Mouse (Mus musculus): Measurements from ENCODE around the gene Sned1. TPM values are rescaled to one million over a fixed set of nuclear protein-coding genes. Genes with fewer than 3 reads are reported as not detected.
"Not testable (repeated sequence)": the region's sequence is repeated elsewhere in the genome, so short reads cannot be mapped to it uniquely, and the experiment has no call there.

Sned1 gene
- polyA plus RNA-seq, 1 experiment: 4.8 TPM

DNA sequence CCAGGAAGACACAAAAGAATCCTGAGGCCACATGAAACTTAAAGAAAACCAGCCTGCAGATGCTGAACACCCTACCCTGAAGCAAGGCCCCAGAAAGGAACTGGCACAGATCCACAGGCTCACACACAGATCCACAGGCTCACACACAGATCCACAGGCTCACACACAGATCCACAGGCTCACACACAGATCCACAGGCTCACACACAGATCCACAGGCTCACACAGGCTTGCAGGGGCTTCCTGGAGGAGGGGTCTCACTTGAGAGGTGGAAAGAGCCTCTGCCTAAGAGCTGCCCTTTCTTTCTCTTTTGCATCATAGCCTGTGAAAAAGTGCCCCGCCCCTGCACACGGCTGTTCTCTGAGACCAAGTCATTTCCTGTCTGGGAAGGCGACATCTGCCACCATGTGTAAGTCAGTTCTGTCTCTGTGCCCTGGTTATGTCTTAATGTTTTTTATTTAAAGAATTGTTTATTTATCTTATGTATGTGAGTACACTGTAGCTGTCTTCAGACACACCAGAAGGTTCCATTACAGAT, 54.1 kb downstream of the Sned1 start:
- TF ChIP-seq CTCF (IDR thresholded peaks at IDR 0.05; ENCODE audit: control insufficient read depth, insufficient read depth, insufficient replicate concordance, low read depth, low read length) (no peak), POLR2A (IDR thresholded peaks at IDR 0.05; ENCODE audit: control insufficient read depth, low read depth, low read length) (no peak)
- H3K36me3 ChIP-seq (ENCODE audit: control insufficient read depth, insufficient read depth, low read length): no peaks in the 10 kb centered on the region
- H3K4me3 ChIP-seq (ENCODE audit: control insufficient read depth, low read depth, low read length): no peak overlapping the region
- no peaks in the 10 kb centered on the region for H3K27me3 ChIP-seq (ENCODE audit: control insufficient read depth, insufficient read depth, low read length)
- H3K27ac ChIP-seq (ENCODE audit: control insufficient read depth, insufficient read depth, low read depth, low read length): no peak overlapping the region
- H3K4me1 ChIP-seq (ENCODE audit: control insufficient read depth, insufficient read depth, low read length): no peaks in the 10 kb centered on the region

DNA sequence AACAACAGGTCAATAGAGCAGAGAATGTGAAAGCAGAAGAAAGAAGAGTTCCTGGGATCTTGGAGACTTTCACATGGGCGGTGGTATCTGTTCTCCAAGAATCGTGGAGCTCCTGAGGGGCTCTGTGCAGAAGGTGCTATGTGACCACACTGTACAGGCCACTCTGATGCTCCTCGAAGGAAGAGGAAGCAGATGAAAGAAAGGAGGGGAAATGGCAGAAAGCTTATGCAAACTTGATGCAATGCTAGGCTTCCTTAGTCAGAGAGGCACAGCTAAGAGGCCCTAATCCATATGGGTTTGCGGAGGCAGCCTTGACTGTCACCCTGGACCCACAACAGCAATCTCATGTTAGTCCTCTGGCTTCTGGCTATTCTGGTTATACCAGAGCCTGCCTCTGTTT, 55.3 kb downstream of the Sned1 start:
- Histone ChIP-seq H3K27me3 (ENCODE audit: control insufficient read depth, insufficient read depth, low read length) (no peaks in the 10 kb centered on the region), H3K36me3 (ENCODE audit: control insufficient read depth, insufficient read depth, low read length) (no peaks in the 10 kb centered on the region), H3K27ac (ENCODE audit: control insufficient read depth, insufficient read depth, low read depth, low read length) (no peak overlapping the region), H3K4me3 (ENCODE audit: control insufficient read depth, low read depth, low read length) (no peak overlapping the region), H3K4me1 (ENCODE audit: control insufficient read depth, insufficient read depth, low read length) (no peaks in the 10 kb centered on the region)
- TF ChIP-seq CTCF (IDR thresholded peaks at IDR 0.05; ENCODE audit: control insufficient read depth, insufficient read depth, insufficient replicate concordance, low read depth, low read length) (no peak), POLR2A (IDR thresholded peaks at IDR 0.05; ENCODE audit: control insufficient read depth, low read depth, low read length) (no peak)

DNA sequence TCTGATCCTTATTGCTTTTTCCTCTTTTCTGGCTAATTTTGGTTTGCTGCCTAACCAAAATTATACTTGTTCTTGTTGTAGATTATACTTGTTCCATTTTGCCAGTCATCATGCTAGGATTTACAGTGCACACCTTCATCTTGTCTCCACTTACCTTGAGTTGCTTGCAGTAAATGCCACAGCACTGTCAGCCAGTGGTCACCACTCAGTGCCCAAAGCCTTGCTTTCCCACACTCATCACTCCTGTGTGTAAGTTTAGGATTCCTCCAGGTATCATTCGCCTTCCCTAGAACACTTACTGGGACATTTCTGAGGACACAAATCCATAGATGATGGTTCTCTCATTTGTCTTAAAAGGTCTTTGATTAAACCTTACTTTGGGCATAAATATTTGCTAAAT, 56.0 kb downstream of the Sned1 start:
- no peak overlapping the region for H3K4me3 ChIP-seq (ENCODE audit: control insufficient read depth, low read depth, low read length)
- H3K4me1 ChIP-seq (ENCODE audit: control insufficient read depth, insufficient read depth, low read length): no peaks in the 10 kb centered on the region
- no peak overlapping the region for H3K27ac ChIP-seq (ENCODE audit: control insufficient read depth, insufficient read depth, low read depth, low read length)
- H3K27me3 ChIP-seq (ENCODE audit: control insufficient read depth, insufficient read depth, low read length): no peaks in the 10 kb centered on the region
- H3K36me3 ChIP-seq (ENCODE audit: control insufficient read depth, insufficient read depth, low read length): no peaks in the 10 kb centered on the region
- TF ChIP-seq POLR2A (IDR thresholded peaks at IDR 0.05; ENCODE audit: control insufficient read depth, low read depth, low read length) (no peak), CTCF (IDR thresholded peaks at IDR 0.05; ENCODE audit: control insufficient read depth, insufficient read depth, insufficient replicate concordance, low read depth, low read length) (no peak)

DNA sequence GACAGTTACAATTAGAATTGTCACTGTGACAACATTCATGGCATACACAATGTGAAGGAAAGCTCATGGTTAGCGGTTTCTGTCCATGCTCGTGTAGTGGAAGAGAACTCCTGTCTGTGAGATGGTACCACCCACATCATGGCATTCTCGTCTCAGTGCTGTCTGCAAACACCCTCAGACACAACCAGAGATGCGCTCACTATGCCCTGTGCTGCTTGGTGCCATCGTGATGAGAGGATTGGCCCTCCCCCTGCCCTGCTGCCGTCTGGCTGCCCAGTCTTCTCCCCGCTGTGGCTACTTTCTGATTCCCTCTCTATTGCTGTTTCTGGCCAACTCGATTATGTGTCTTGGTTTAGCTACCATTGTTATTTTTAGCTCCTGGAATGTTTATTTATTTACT, 56.4 kb downstream of the Sned1 start:
- Histone ChIP-seq H3K4me1 (ENCODE audit: control insufficient read depth, insufficient read depth, low read length) (no peaks in the 10 kb centered on the region), H3K27me3 (ENCODE audit: control insufficient read depth, insufficient read depth, low read length) (no peaks in the 10 kb centered on the region), H3K36me3 (ENCODE audit: control insufficient read depth, insufficient read depth, low read length) (no peaks in the 10 kb centered on the region), H3K27ac (ENCODE audit: control insufficient read depth, insufficient read depth, low read depth, low read length) (no peak overlapping the region), H3K4me3 (ENCODE audit: control insufficient read depth, low read depth, low read length) (no peak overlapping the region)
- no peak for TF ChIP-seq CTCF (IDR thresholded peaks at IDR 0.05; ENCODE audit: control insufficient read depth, insufficient read depth, insufficient replicate concordance, low read depth, low read length)
- no peak for TF ChIP-seq POLR2A (IDR thresholded peaks at IDR 0.05; ENCODE audit: control insufficient read depth, low read depth, low read length)

DNA sequence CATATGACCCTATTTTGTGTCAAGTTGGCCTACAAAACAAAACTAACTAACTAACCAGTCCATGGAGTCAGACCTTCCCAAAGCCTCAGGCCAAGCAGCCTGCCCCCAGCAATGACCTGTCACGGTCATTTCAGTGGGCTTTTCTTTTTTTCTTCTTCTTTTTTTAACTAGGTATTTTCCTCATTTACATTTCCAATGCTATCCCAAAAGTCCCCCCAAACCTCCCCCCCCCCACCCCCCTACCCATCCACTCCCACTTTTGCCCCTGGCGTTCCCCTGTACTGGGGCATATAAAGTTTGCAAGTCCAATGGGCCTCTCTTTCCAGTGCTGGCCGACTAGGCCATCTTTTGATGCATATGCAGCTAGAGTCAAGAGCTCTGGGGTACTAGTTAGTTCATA, 58.9 kb downstream of the Sned1 start:
- H3K27me3 ChIP-seq (ENCODE audit: control insufficient read depth, insufficient read depth, low read length); H3K36me3 ChIP-seq (ENCODE audit: control insufficient read depth, insufficient read depth, low read length); H3K4me3 ChIP-seq (ENCODE audit: control insufficient read depth, low read depth, low read length); H3K4me1 ChIP-seq (ENCODE audit: control insufficient read depth, insufficient read depth, low read length); H3K27ac ChIP-seq (ENCODE audit: control insufficient read depth, insufficient read depth, low read depth, low read length): not testable (repeated sequence)

DNA sequence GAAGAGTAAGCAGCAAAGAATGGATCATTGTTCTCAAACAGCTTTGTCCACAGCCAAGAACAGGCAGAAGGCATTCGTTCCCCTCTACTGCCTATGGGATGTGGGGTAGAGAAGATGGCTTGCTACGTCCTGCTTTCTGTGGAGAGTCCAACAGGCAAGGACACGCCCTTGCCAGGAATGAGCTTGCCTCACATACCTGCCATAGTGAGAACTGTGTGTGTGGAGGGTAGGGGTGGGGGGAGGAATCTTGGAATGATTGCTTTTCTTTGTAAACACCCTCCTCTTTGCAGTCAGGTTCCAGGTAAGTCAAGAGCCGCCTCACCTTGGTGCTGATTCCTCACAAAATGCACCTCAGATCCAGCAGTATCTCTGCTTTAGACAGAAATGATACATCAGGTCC, 64.2 kb downstream of the Sned1 start:
- Histone ChIP-seq H3K27me3 (ENCODE audit: control insufficient read depth, insufficient read depth, low read length) (no peaks in the 10 kb centered on the region), H3K4me3 (ENCODE audit: control insufficient read depth, low read depth, low read length) (no peak overlapping the region), H3K36me3 (ENCODE audit: control insufficient read depth, insufficient read depth, low read length) (no peaks in the 10 kb centered on the region; the same call in none of the 2 replicates), H3K27ac (ENCODE audit: control insufficient read depth, insufficient read depth, low read depth, low read length) (no peak overlapping the region), H3K4me1 (ENCODE audit: control insufficient read depth, insufficient read depth, low read length) (no peaks in the 10 kb centered on the region)
- no peak for TF ChIP-seq POLR2A (IDR thresholded peaks at IDR 0.05; ENCODE audit: control insufficient read depth, low read depth, low read length)

DNA sequence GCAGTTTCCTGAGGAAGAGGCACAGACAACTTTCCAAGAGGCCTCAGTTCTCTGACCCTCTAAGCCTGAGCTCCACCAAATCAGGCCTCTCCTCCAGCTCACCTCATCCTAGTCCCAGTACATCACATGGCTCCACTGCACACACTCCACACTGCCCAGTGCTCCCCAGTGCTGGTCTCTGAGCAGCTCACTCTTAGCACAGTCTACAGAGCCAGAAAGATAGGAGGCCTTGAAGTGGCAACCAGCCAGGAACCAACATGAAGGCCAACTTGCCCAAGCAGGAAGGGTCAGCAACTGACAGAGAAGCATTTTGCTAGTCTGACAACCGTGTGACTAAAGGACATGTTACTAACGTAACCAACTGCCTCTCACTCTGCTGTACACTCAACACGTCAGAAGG, 64.9 kb downstream of the Sned1 start:
- Histone ChIP-seq H3K4me1 (ENCODE audit: control insufficient read depth, insufficient read depth, low read length) (no peaks in the 10 kb centered on the region), H3K36me3 (ENCODE audit: control insufficient read depth, insufficient read depth, low read length) (no peaks in the 10 kb centered on the region; the same call in none of the 2 replicates), H3K27ac (ENCODE audit: control insufficient read depth, insufficient read depth, low read depth, low read length) (no peak overlapping the region)

More for the DNA sequence above, 64.9 kb downstream of the Sned1 start:
- TF ChIP-seq CTCF (IDR thresholded peaks at IDR 0.05; ENCODE audit: control insufficient read depth, insufficient read depth, insufficient replicate concordance, low read depth, low read length) (no peak), POLR2A (IDR thresholded peaks at IDR 0.05; ENCODE audit: control insufficient read depth, low read depth, low read length) (no peak)
- Histone ChIP-seq H3K27me3 (ENCODE audit: control insufficient read depth, insufficient read depth, low read length) (no peaks in the 10 kb centered on the region), H3K4me3 (ENCODE audit: control insufficient read depth, low read depth, low read length) (no peak overlapping the region)

Measured in testis, adult 2 months (tissue).